Mouse (Mus musculus) neural tube, embryonic 10.5 days (tissue): Measurements from ENCODE around the gene Foxn2.
A peak's percentile ranks its signal among the peaks of the same experiment; 100 is the strongest.
"Not testable (repeated sequence)": the region's sequence is repeated elsewhere in the genome, so short reads cannot be mapped to it uniquely, and the experiment has no call there.

ENCODE experiments used
- DNase-seq: peaks from one replicate; pipeline ENCODE4 v3.0.0-alpha.2; 2017; ENCODE audit warnings: low spot score; ENCODE audit errors: extremely low spot score

Gene Foxn2

GRCm38 (mm10) chr17:88441432-88442174 is 1.1 kb downstream of the Foxn2 start:
- DNase-seq = no peak

- DNase-seq = no peak
These were observed 2.1 kb downstream of the Foxn2 start for GRCm38 (mm10) chr17:88442661-88443060.

- no peak for DNase-seq
These were observed 2.7 kb downstream of the Foxn2 start for GRCm38 (mm10) chr17:88443186-88443585.

GRCm38 (mm10) chr17:88458079-88458478 is 17.6 kb downstream of the Foxn2 start:
- no peak for DNase-seq

- DNase-seq = no peak
These were observed 19.0 kb downstream of the Foxn2 start for GRCm38 (mm10) chr17:88459516-88459915.

GRCm38 (mm10) chr17:88459916-88460901 is 19.7 kb downstream of the Foxn2 start:
- DNase-seq = no peak

- DNase-seq = no peak
These were observed 22.1 kb downstream of the Foxn2 start for GRCm38 (mm10) chr17:88462658-88463057.

GRCm38 (mm10) chr17:88466591-88466990 is 26.1 kb downstream of the Foxn2 start:
- DNase-seq = no peak

GRCm38 (mm10) chr17:88467696-88468095 is 27.2 kb downstream of the Foxn2 start:
- no peak for DNase-seq

- DNase-seq = not testable (repeated sequence)
These were observed 28.3 kb downstream of the Foxn2 start for GRCm38 (mm10) chr17:88468655-88469398.

- DNase-seq = no peak
These were observed 33.3 kb downstream of the Foxn2 start for GRCm38 (mm10) chr17:88473766-88474165.

- no peak for DNase-seq
These were observed 36.7 kb downstream of the Foxn2 start for GRCm38 (mm10) chr17:88477165-88477564.

- no peak for DNase-seq
These were observed 37.2 kb downstream of the Foxn2 start for GRCm38 (mm10) chr17:88477699-88478098.

- DNase-seq = no peak
These were observed 38.5 kb downstream of the Foxn2 start for GRCm38 (mm10) chr17:88479040-88479439.

GRCm38 (mm10) chr17:88480369-88480768 is 39.9 kb downstream of the Foxn2 start:
- no peak for DNase-seq

GRCm38 (mm10) chr17:88481062-88481461 is 40.6 kb downstream of the Foxn2 start:
- no peak for DNase-seq

- DNase-seq = peak; percentile 4
These were observed 41.1 kb downstream of the Foxn2 start for GRCm38 (mm10) chr17:88481587-88481986.

GRCm38 (mm10) chr17:88484539-88484938 is 44.0 kb downstream of the Foxn2 start:
- DNase-seq = peak; percentile 1

GRCm38 (mm10) chr17:88484951-88485350 is 44.4 kb downstream of the Foxn2 start:
- DNase-seq = peak; percentile 1

- no peak for DNase-seq
These were observed 50.0 kb downstream of the Foxn2 start for GRCm38 (mm10) chr17:88490546-88490945.

GRCm38 (mm10) chr17:88491366-88492106 is 51.0 kb downstream of the Foxn2 start:
- DNase-seq = no peak
